Mouse (Mus musculus) stomach, embryonic 14.5 days (tissue): ENCODE results near the gene Aco1. TPM values are rescaled to one million over a fixed set of nuclear protein-coding genes. Genes with fewer than 3 reads are reported as not detected.
A peak's percentile ranks its signal among the peaks of the same experiment; 100 is the strongest.
"Not testable (repeated sequence)": the region's sequence is repeated elsewhere in the genome, so short reads cannot be mapped to it uniquely, and the experiment has no call there.

Experiments
- ATAC-seq: fragments of 200-750 bp; cut with Nextera tagmentation; 2 replicates; pipeline ENCODE4 v1.8.0; 2017; ENCODE audit warnings: low read depth, moderate TSS enrichment; ENCODE audit not compliant: insufficient number of reproducible peaks, insufficient read depth, low FRiP score
- H3K27ac ChIP-seq: fragments of 300-500 bp; sonication (generic); 2 replicates; pipeline ENCODE4 v1.5.1; 2014; ENCODE audit warnings: mild to moderate bottlenecking, low read length, moderate library complexity, mixed read lengths
- H3K27me3 ChIP-seq: fragments of 300-500 bp; sonication (generic); 2 replicates; pipeline ENCODE4 v1.6.1; 2014; ENCODE audit warnings: low read length, control low read depth, mixed read lengths; ENCODE audit not compliant: control insufficient read depth, insufficient read depth
- H3K36me3 ChIP-seq: fragments of 300-500 bp; sonication (generic); 2 replicates; pipeline ENCODE4 v1.6.1; 2014; ENCODE audit warnings: mild to moderate bottlenecking, control low read depth, low read length, moderate library complexity, mixed read lengths; ENCODE audit not compliant: control insufficient read depth, insufficient read depth
- H3K4me1 ChIP-seq: fragments of 300-500 bp; sonication (generic); 2 replicates; pipeline ENCODE4 v1.6.1; 2014; ENCODE audit warnings: low read length, control low read depth, mixed read lengths; ENCODE audit not compliant: control insufficient read depth, insufficient read depth
- H3K4me2 ChIP-seq: fragments of 300-500 bp; sonication (generic); replicated peaks from 2 replicates; pipeline ENCODE4 v1.6.1; 2014; ENCODE audit warnings: low read depth, low read length, control low read depth
- H3K4me3 ChIP-seq: fragments of 300-500 bp; sonication (generic); 2 replicates; pipeline ENCODE4 v1.5.1; 2014; ENCODE audit warnings: low read depth, low read length, control low read depth
- H3K9ac ChIP-seq: fragments of 300-500 bp; sonication (generic); replicated peaks from 2 replicates; pipeline ENCODE4 v1.6.1; 2014; ENCODE audit warnings: low read depth, mild to moderate bottlenecking, control low read depth, low read length, moderate library complexity, mixed read lengths
- H3K9me3 ChIP-seq: fragments of 300-500 bp; sonication (generic); 2 replicates; pipeline ENCODE4 v1.6.1; 2016; ENCODE audit warnings: low read depth, low read length, control low read depth; ENCODE audit not compliant: control insufficient read depth
- WGBS: fragments of 180-500 bp; shearing (Covaris S2); extraction: QIAGEN DNeasy Blood & Tissue Kit; methylation state at CpG from one replicate; pipeline ENCODE4 v1.1.7; 2014; 5-methylcytosine and 5-hydroxymethylcytosine counted together
- polyA plus RNA-seq: library from polyadenylated mRNA; unstranded; fragments of >200 nt; fragmentation: Nextera tagmentation; extraction: Ambion mirVana; gene quantifications from 2 replicates; pipeline ENCODE4 v1.2.1, GENCODE M21; 2014

Gene Aco1
- 59.3 and 65.6 TPM in 2 replicates for polyA plus RNA-seq

GRCm38 (mm10) chr4:40142743-40143532 lies at the start of gene Aco1:
TSS of gene Aco1 (plus strand) at chr4:40143081.
- Histone ChIP-seq H3K36me3 (no peaks in the 10 kb centered on the region), H3K4me2 (peak within 1 kb of the TSS; percentile 72), H3K9ac (peak within 1 kb of the TSS; percentile 76), H3K27me3 (no peaks in the 10 kb centered on the region), H3K9me3 (no peaks in the 10 kb centered on the region), H3K4me3 (peak within 1 kb of the TSS; percentile 69), H3K27ac (peak within 1 kb of the TSS; percentile 93), H3K4me1 (peaks cover 13% of the 10 kb centered on the region; the same call in 1 of the 2 replicates)
- peak; percentile 96 for ATAC-seq
- WGBS = under 1% methylated on average over 46 of the region's 46 CpGs

- H3K4me1 ChIP-seq = no peaks in the 10 kb centered on the region
- no peak for ATAC-seq
- H3K27ac ChIP-seq = no peak overlapping the region
- H3K4me2 ChIP-seq = no peak overlapping the region
- 84% methylated on average over 2 of the region's 2 CpGs for WGBS
- H3K9ac ChIP-seq = no peak overlapping the region
- no peaks in the 10 kb centered on the region for H3K9me3 ChIP-seq
- H3K4me3 ChIP-seq = no peak overlapping the region
- H3K36me3 ChIP-seq = no peaks in the 10 kb centered on the region
- no peaks in the 10 kb centered on the region for H3K27me3 ChIP-seq
Measured at GRCm38 (mm10) chr4:40094974-40095373, 47.9 kb upstream of the Aco1 start.

DNA sequence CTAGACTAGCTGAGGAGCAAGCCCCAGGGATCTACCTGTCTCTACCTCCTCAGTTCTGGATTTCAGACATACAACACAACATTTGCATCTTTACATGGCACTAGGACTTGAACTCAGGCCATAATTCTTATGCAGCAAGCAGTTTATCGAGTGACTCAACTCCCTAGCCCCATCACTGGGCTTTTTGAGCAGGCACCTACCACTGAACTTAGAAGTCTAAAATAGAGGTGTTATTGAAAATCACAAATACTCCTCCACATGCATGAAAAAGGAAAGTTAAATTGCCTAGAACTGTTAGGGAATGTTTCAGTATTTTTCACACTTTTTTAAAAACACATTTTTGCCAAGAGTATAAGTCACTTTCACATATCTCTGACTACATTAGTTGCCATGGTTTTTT lies 39.9 kb upstream of the Aco1 start:
- no peaks in the 10 kb centered on the region for H3K36me3 ChIP-seq
- WGBS = 76% methylated on average over 1 of the region's 1 CpGs
- no peak for ATAC-seq
- no peaks in the 10 kb centered on the region for H3K4me1 ChIP-seq
- no peaks in the 10 kb centered on the region for H3K27me3 ChIP-seq
- H3K4me3 ChIP-seq = no peak overlapping the region
- no peaks in the 10 kb centered on the region for H3K9me3 ChIP-seq
- no peak overlapping the region for H3K27ac ChIP-seq
- no peak overlapping the region for H3K9ac ChIP-seq
- no peak overlapping the region for H3K4me2 ChIP-seq

DNA sequence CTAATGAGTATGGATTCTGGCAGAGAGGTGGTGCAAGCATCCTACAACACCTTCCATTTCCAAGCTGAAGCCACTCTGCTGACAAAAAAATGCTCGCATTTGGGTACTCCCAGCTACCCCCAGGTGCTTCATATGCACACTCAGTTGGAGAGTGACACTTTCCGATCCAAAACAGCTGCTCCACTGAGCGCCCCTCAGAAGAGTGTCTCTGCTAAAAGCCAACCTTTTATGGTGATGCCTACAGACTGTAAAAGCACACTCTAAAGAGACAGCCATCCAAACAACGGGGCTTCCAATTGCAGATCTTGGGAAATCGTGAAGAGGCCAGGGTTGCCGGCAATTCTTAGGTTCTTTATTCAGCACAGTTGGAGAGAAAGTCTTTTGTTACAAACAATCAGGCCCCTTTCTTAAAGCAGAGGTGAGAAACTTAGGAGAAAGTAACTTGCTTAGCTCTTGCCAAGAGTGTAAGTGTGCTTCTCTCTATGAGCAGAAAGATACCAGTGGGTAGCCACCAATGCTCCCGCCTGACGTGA lies 36.8 kb upstream of the Aco1 start:
- Histone ChIP-seq H3K27me3 (no peaks in the 10 kb centered on the region), H3K27ac (no peak overlapping the region), H3K4me3 (no peak overlapping the region), H3K9ac (no peak overlapping the region), H3K36me3 (no peaks in the 10 kb centered on the region), H3K4me1 (no peaks in the 10 kb centered on the region), H3K4me2 (no peak overlapping the region), H3K9me3 (no peaks in the 10 kb centered on the region)
- 49% methylated on average over 8 of the region's 8 CpGs for WGBS
- no peak for ATAC-seq

GRCm38 (mm10) chr4:40108030-40108429 lies 34.9 kb upstream of the Aco1 start:
- no peak for ATAC-seq
- no peaks in the 10 kb centered on the region for H3K9me3 ChIP-seq
- H3K36me3 ChIP-seq = no peaks in the 10 kb centered on the region
- 89% methylated on average over 4 of the region's 4 CpGs for WGBS
- no peak overlapping the region for H3K27ac ChIP-seq
- H3K4me1 ChIP-seq = no peaks in the 10 kb centered on the region
- H3K4me2 ChIP-seq = no peak overlapping the region
- H3K9ac ChIP-seq = no peak overlapping the region
- H3K27me3 ChIP-seq = no peaks in the 10 kb centered on the region
- no peak overlapping the region for H3K4me3 ChIP-seq

DNA sequence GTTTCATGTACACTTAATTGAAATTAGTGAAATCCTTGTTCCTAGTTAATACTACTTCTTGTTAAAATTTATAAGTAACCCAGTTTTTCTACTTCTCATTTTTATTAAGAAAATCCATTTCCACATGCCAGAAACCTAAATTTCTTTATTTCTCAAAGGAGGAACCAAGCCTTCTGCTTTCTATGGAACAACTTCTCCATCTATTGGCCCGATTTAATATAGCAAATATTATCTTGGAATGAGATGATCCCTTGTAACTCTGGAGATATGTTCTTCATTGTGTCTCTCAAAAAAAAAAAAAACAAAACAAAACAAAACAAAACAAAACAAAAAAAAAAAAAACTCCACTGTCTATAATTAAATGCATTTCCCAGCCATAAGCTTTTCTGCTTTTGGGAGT lies 29.7 kb upstream of the Aco1 start:
- no peak overlapping the region for H3K4me2 ChIP-seq
- H3K27ac ChIP-seq = no peak overlapping the region
- no peak overlapping the region for H3K9ac ChIP-seq
- ATAC-seq = no peak
- H3K4me3 ChIP-seq = no peak overlapping the region
- no peaks in the 10 kb centered on the region for H3K4me1 ChIP-seq
- H3K27me3 ChIP-seq = no peaks in the 10 kb centered on the region
- 63% methylated on average over 1 of the region's 1 CpGs for WGBS
- no peaks in the 10 kb centered on the region for H3K9me3 ChIP-seq
- H3K36me3 ChIP-seq = no peaks in the 10 kb centered on the region

GRCm38 (mm10) chr4:40121221-40121620 lies 21.7 kb upstream of the Aco1 start:
- Histone ChIP-seq H3K4me2 (no peak overlapping the region), H3K9me3 (no peaks in the 10 kb centered on the region), H3K9ac (no peak overlapping the region), H3K27ac (no peak overlapping the region), H3K4me1 (no peaks in the 10 kb centered on the region), H3K27me3 (no peaks in the 10 kb centered on the region), H3K36me3 (no peaks in the 10 kb centered on the region), H3K4me3 (no peak overlapping the region)
- 53% methylated on average over 3 of the region's 3 CpGs for WGBS
- ATAC-seq = no peak

DNA sequence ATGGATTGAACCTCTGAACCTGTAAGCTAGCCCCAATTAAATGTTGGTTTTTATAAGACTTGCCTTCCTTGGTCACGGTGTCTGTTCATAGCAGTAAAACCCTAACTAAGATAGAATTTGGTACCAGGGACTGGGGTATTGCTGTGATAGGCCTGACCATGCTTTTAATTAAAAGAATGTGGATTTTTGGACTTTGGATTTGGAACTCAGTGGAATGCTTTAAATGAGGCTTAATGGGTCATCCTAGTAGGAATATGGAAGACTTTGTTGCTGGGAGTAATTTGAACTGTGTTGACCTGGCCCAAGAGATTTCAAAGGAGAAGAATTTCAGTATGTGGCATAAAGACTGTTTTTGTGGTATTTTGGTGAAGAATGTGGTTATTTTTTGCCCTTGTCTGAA lies 20.6 kb upstream of the Aco1 start:
- not testable (repeated sequence) for ATAC-seq, H3K9me3 ChIP-seq, H3K36me3 ChIP-seq, H3K27me3 ChIP-seq, H3K4me2 ChIP-seq, H3K4me1 ChIP-seq, H3K27ac ChIP-seq, H3K4me3 ChIP-seq, H3K9ac ChIP-seq
- 93% methylated on average over 1 of the region's 1 CpGs for WGBS
